Mouse (Mus musculus): ENCODE measurements around the gene Gm28051.

GRCm38 (mm10) chr12:102723861-102724260, 33.7 kb downstream of the Gm28051 start:
- TF ChIP-seq GATA1 (IDR thresholded peaks at IDR 0.05; ENCODE audit: borderline replicate concordance, low read length) (no peak), FLI1 (IDR thresholded peaks at IDR 0.05; ENCODE audit: low read length) (no peak)
